Mouse (Mus musculus): ENCODE data around the gene Gm6588. TPM values are rescaled to one million over a fixed set of nuclear protein-coding genes. Genes with fewer than 3 reads are reported as not detected.
A peak's percentile ranks its signal among the peaks of the same experiment; 100 is the strongest.

The Gm6588 gene
- polyA plus RNA-seq, 1 experiment from 2014 or later, result 1.5 TPM

DNA sequence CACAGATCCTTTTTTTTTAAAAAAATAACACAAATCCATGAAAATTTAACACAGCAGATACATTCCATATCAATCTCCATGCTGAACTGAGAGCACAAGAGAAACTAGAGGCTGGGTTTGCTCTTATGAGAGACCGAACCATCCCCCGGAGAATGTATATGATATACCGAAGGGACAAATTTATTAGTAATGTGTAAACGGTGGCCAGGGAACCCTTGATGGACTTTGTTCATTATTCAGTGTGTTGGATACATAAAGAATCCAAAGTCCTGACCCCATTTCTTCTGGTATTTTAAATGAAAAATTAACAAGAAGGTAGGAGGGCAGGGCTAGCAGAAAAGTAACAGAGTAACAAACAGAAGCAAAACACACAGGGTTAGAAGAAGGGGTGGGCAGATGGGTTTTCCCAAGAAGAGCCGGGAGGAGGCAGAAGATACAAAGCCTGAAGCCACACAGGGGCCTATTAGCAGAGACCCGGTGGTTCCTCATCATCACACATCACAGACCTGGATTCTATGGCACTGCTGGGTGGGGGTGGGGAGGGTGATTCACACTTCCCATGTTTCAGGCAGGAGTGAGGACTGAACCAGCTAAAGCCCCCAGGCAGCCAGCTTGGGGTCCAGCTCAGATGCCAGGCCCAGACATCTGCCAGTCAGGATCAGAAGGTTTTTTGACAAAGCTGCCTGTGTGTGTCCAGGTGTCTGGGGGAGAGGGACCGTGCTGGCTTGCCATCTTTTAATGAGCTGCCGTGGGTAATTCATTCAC, 50.9 kb downstream of the Gm6588 start:
- H3K36me3 ChIP-seq (replicated peaks), result no peaks in the 10 kb centered on the region
- no peaks in the 10 kb centered on the region for H3K27me3 ChIP-seq (replicated peaks)
- no peak overlapping the region for H3K4me3 ChIP-seq
- peaks cover 49% of the 10 kb centered on the region for H3K4me1 ChIP-seq
- H3K9me3 ChIP-seq, result no peaks in the 10 kb centered on the region
- 36% methylated on average over 8 of the region's 8 CpGs for WGBS
- peak; percentile 80 for ATAC-seq (replicated peaks)
- peak overlapping the region; percentile 79 for H3K27ac ChIP-seq
- no peak overlapping the region for H3K4me2 ChIP-seq
- no peak overlapping the region for H3K9ac ChIP-seq

Other genes starting within 250 kb of the Gm6588 start
- gene Cryba4, start 196.9 kb upstream of the Gm6588 start, polyA plus RNA-seq (2015; fragmentation: Nextera tagmentation; extraction: Ambion mirVana), result 0.93 and 1.4 TPM in 2 replicates
- 4.3 and 4.8 TPM in 2 replicates for gene Crybb1, start 193.6 kb upstream of the Gm6588 start, polyA plus RNA-seq (2015; fragmentation: Nextera tagmentation; extraction: Ambion mirVana)
- gene Tpst2, start 172.7 kb upstream of the Gm6588 start, polyA plus RNA-seq (2015; fragmentation: Nextera tagmentation; extraction: Ambion mirVana), result 29.4 and 33.7 TPM in 2 replicates
- 35.7 and 38.2 TPM in 2 replicates for gene Tfip11, start 123.1 kb upstream of the Gm6588 start, polyA plus RNA-seq (2015; fragmentation: Nextera tagmentation; extraction: Ambion mirVana)
- gene Srrd, start 106.4 kb upstream of the Gm6588 start, polyA plus RNA-seq (2015; fragmentation: Nextera tagmentation; extraction: Ambion mirVana), result 64.0 and 66.8 TPM in 2 replicates
- 39.6 and 43.9 TPM in 2 replicates for gene Hps4, start 106.3 kb upstream of the Gm6588 start, polyA plus RNA-seq (2015; fragmentation: Nextera tagmentation; extraction: Ambion mirVana)
- 0.14 and 0.39 TPM in 2 replicates for gene Gm6583, start 93.4 kb upstream of the Gm6588 start, polyA plus RNA-seq (2015; fragmentation: Nextera tagmentation; extraction: Ambion mirVana)
- 124 and 132 TPM in 2 replicates for gene Asphd2, start 54.6 kb upstream of the Gm6588 start, polyA plus RNA-seq (2015; fragmentation: Nextera tagmentation; extraction: Ambion mirVana)
- gene Sez6l, start 127.8 kb downstream of the Gm6588 start, polyA plus RNA-seq (2015; fragmentation: Nextera tagmentation; extraction: Ambion mirVana), result 65.4 and 67.5 TPM in 2 replicates

Data from midbrain, embryonic 15.5 days (tissue).